Mouse (Mus musculus): ENCODE measurements around the gene Gpi1. TPM values are rescaled to one million over a fixed set of nuclear protein-coding genes. Genes with fewer than 3 reads are reported as not detected.

Gene Gpi1
- polyA plus RNA-seq, 1 experiment from 2014 or later = 265 TPM

GRCm38 (mm10) chr7:34172251-34172650 lies 57.9 kb downstream of the Gpi1 start:
- Histone ChIP-seq H3K4me1 (replicated peaks; ENCODE audit: control insufficient read depth, insufficient read depth, low read length) (peaks cover 5% of the 10 kb centered on the region), H3K36me3 (replicated peaks; ENCODE audit: control insufficient read depth, insufficient read depth) (no peaks in the 10 kb centered on the region), H3K4me3 (replicated peaks; ENCODE audit: low read length) (no peak overlapping the region), H3K27ac (no peak overlapping the region), H3K27me3 (ENCODE audit: control insufficient read depth, insufficient read depth, low read length) (no peaks in the 10 kb centered on the region), H3K9ac (no peak overlapping the region), H3K4me2 (replicated peaks) (no peak overlapping the region), H3K9me3 (ENCODE audit: control insufficient read depth, low read length) (no peaks in the 10 kb centered on the region)
- DNase-seq (ENCODE audit: low spot score) (no peak), ATAC-seq (ENCODE audit: low FRiP score) (no peak)
- WGBS = 58% methylated on average over 1 of the region's 1 CpGs

DNA sequence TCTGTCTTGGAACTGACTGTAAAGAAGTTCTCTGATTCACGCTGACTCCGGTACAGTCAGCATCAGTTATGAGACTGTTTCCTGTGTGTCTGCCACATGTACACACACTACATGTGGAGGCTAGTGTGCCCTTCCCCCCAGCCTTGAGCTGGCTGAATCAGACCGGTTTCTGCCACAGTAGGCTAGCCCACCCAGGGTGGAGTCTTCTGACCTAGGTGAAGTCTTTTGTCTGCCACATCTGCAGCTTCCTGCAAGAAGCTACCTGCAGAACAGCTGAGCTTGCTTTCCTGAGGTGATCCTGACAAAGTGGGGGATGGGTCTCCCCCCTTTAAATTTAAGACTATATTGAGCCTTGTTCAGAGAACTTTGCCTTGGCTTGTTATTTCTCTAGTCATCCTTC lies 60.7 kb downstream of the Gpi1 start, which contains the start of gene Uba2:
TSS of gene Uba2 (minus strand) at position 146 of the 400 bp plus-strand sequence.
- Histone ChIP-seq H3K9ac (peak within 1 kb of the TSS; percentile 91), H3K4me3 (replicated peaks; ENCODE audit: low read length) (peak within 1 kb of the TSS; percentile 89), H3K27me3 (ENCODE audit: control insufficient read depth, insufficient read depth, low read length) (no peaks in the 10 kb centered on the region), H3K9me3 (ENCODE audit: control insufficient read depth, low read length) (no peaks in the 10 kb centered on the region), H3K4me1 (replicated peaks; ENCODE audit: control insufficient read depth, insufficient read depth, low read length) (peaks cover 11% of the 10 kb centered on the region), H3K27ac (peak within 1 kb of the TSS; percentile 84), H3K36me3 (replicated peaks; ENCODE audit: control insufficient read depth, insufficient read depth) (peaks cover 10% of the 10 kb centered on the region), H3K4me2 (replicated peaks) (peak within 1 kb of the TSS; percentile 78)
- ATAC-seq (ENCODE audit: low FRiP score) = no peak
- 83% methylated on average over 3 of the region's 3 CpGs for WGBS
- no peak for DNase-seq (ENCODE audit: low spot score)

DNA sequence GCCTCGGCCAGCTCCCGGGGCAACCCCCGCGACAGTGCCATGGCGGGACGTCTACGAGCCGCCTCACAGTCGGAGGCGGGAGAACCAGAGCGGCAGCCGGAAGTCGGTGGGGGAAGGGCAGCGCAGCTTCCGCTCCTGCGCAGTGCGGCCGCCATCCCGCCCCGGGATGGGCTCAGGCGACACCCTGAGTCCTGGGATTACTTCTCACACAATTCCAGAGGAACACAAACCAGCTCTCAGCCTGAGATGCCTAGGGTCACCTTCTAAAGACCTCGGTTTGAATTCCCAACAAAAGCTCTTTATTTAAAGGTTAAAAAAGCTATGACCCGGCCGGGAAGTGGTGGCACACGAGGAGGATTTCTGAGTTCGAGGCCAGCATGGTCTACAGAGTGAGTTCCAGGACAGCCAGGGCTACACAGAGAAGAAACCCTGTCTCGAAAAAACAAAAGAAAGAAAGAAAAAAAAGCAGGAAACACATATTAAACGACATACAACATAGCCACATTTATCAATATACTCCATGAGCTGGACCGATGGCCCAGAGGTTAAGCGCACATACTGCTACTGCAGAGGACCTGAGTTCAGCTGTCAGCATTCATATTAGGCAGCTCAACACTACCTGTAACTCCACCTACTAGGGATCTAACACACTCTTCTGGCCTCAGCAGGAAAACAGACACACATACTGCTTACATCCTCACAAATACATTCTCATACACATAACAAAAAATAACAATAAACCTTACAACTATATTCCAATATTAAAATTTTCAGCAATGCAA lies 61.5 kb downstream of the Gpi1 start:
- Histone ChIP-seq H3K27me3 (ENCODE audit: control insufficient read depth, insufficient read depth, low read length) (no peaks in the 10 kb centered on the region), H3K9ac (peak overlapping the region; percentile 91), H3K4me1 (replicated peaks; ENCODE audit: control insufficient read depth, insufficient read depth, low read length) (peaks cover 11% of the 10 kb centered on the region), H3K36me3 (replicated peaks; ENCODE audit: control insufficient read depth, insufficient read depth) (peaks cover 16% of the 10 kb centered on the region), H3K27ac (peak overlapping the region; percentile 84), H3K9me3 (ENCODE audit: control insufficient read depth, low read length) (no peaks in the 10 kb centered on the region), H3K4me3 (replicated peaks; ENCODE audit: low read length) (peak overlapping the region; percentile 89), H3K4me2 (replicated peaks) (peak overlapping the region; percentile 78)
- peak; percentile 96 for ATAC-seq (ENCODE audit: low FRiP score)
- WGBS = 10% methylated on average over 30 of the region's 30 CpGs
- DNase-seq (ENCODE audit: low spot score) = peak; percentile 94

- peak; percentile 79 for ATAC-seq (ENCODE audit: low FRiP score)
- no peak for DNase-seq (ENCODE audit: low spot score)
- WGBS = under 1% methylated on average over 54 of the region's 54 CpGs
- H3K36me3 ChIP-seq (replicated peaks; ENCODE audit: control insufficient read depth, insufficient read depth) = peaks cover 24% of the 10 kb centered on the region
- no peaks in the 10 kb centered on the region for H3K27me3 ChIP-seq (ENCODE audit: control insufficient read depth, insufficient read depth, low read length)
- H3K4me1 ChIP-seq (replicated peaks; ENCODE audit: control insufficient read depth, insufficient read depth, low read length) = peaks cover 11% of the 10 kb centered on the region
- no peaks in the 10 kb centered on the region for H3K9me3 ChIP-seq (ENCODE audit: control insufficient read depth, low read length)
- peak overlapping the region; percentile 84 for H3K27ac ChIP-seq
- H3K4me3 ChIP-seq (replicated peaks; ENCODE audit: low read length) = peak overlapping the region; percentile 89
- H3K9ac ChIP-seq = peak overlapping the region; percentile 91
- peak overlapping the region; percentile 78 for H3K4me2 ChIP-seq (replicated peaks)
Observed at GRCm38 (mm10) chr7:34167766-34168469, 62.2 kb downstream of the Gpi1 start.

GRCm38 (mm10) chr7:34166850-34167249 lies 63.3 kb downstream of the Gpi1 start:
- no peaks in the 10 kb centered on the region for H3K9me3 ChIP-seq (ENCODE audit: control insufficient read depth, low read length)

DNA sequence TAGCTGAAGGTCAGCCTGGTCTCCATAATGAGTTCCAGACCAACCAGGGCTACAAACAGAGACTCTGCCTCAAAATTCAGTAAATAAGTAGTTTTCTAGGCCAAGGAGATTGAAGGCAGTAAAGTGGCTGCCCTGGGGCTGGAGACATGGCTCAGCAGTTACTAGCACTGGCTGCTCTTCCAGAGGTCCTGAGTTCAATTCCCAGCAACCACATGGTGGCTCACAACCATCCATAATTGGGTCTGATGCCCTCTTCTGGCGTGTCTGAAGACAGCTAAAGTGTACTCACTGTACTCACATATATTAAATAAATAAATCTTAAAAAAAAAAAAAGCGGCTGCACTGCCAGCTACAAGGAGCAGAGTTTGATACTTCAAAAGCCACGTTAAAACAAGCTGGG lies 64.1 kb downstream of the Gpi1 start:
- H3K9ac ChIP-seq = no peak overlapping the region
- DNase-seq (ENCODE audit: low spot score) (no peak), ATAC-seq (ENCODE audit: low FRiP score) (no peak)
- H3K36me3 ChIP-seq (replicated peaks; ENCODE audit: control insufficient read depth, insufficient read depth) = peaks cover 43% of the 10 kb centered on the region
- 87% methylated on average over 3 of the region's 3 CpGs for WGBS
- H3K27me3 ChIP-seq (ENCODE audit: control insufficient read depth, insufficient read depth, low read length) = no peaks in the 10 kb centered on the region
- H3K4me1 ChIP-seq (replicated peaks; ENCODE audit: control insufficient read depth, insufficient read depth, low read length) = peaks cover 11% of the 10 kb centered on the region
- no peak overlapping the region for H3K4me2 ChIP-seq (replicated peaks)
- no peaks in the 10 kb centered on the region for H3K9me3 ChIP-seq (ENCODE audit: control insufficient read depth, low read length)
- H3K4me3 ChIP-seq (replicated peaks; ENCODE audit: low read length) = no peak overlapping the region
- H3K27ac ChIP-seq = no peak overlapping the region

More at GRCm38 (mm10) chr7:34166850-34167249, 63.3 kb downstream of the Gpi1 start:
- Histone ChIP-seq H3K4me1 (replicated peaks; ENCODE audit: control insufficient read depth, insufficient read depth, low read length) (peaks cover 11% of the 10 kb centered on the region), H3K36me3 (replicated peaks; ENCODE audit: control insufficient read depth, insufficient read depth) (peaks cover 34% of the 10 kb centered on the region), H3K4me2 (replicated peaks) (peak overlapping the region; percentile 8; the same call in 1 of the 2 replicates), H3K27me3 (ENCODE audit: control insufficient read depth, insufficient read depth, low read length) (no peaks in the 10 kb centered on the region), H3K27ac (no peak overlapping the region), H3K4me3 (replicated peaks; ENCODE audit: low read length) (peak overlapping the region; percentile 1; the same call in 1 of the 2 replicates), H3K9ac (no peak overlapping the region)
- DNase-seq (ENCODE audit: low spot score) (no peak), ATAC-seq (ENCODE audit: low FRiP score) (no peak)
- WGBS = 53% methylated on average over 4 of the region's 4 CpGs

DNA sequence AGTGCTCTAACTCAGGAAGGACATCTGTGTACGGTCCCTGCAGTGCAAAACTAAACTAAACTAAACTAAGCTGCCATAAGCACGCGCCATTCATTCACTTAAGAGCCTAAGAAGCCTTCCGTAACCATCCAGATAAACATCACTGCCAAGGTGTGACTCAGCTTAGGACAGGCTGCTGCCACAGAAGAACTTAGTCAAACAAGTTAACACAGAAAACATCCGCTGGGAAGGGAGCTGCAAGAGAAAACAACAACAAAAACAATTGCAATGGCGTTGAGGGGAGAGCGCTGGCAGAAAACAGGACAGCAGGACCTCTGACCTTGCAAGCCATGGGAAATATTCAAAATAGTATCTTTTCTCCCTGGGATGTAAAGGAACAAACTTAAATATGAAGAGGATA lies 65.5 kb downstream of the Gpi1 start:
- Histone ChIP-seq H3K27ac (no peak overlapping the region), H3K36me3 (replicated peaks; ENCODE audit: control insufficient read depth, insufficient read depth) (peaks cover 55% of the 10 kb centered on the region)

DNA sequence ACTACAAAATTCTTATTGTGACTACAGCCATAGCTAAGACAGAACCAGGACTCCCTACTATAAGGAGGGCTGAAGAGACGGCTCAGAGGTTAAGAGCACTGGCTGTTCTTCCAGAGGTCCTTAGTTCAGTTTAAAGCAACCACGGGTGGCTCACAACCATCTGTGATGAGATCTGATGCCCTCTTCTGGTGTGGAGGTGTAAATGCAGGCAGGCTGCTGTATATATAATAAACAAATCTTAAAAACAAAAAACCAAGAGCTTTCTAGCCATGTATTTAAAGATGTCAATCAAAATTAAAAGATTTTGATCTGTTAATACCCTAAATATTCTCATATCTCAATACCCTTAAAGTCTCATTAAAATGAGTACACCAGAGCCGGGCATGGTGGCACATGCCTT lies 71.0 kb downstream of the Gpi1 start:
- 90% methylated on average over 3 of the region's 3 CpGs for WGBS
- Histone ChIP-seq H3K27ac (no peak overlapping the region), H3K4me2 (replicated peaks) (no peak overlapping the region), H3K4me3 (replicated peaks; ENCODE audit: low read length) (no peak overlapping the region), H3K9ac (no peak overlapping the region), H3K4me1 (replicated peaks; ENCODE audit: control insufficient read depth, insufficient read depth, low read length) (no peaks in the 10 kb centered on the region), H3K9me3 (ENCODE audit: control insufficient read depth, low read length) (no peaks in the 10 kb centered on the region), H3K27me3 (ENCODE audit: control insufficient read depth, insufficient read depth, low read length) (no peaks in the 10 kb centered on the region), H3K36me3 (replicated peaks; ENCODE audit: control insufficient read depth, insufficient read depth) (peaks cover 97% of the 10 kb centered on the region)
- DNase-seq (ENCODE audit: low spot score) = no peak
- no peak for ATAC-seq (ENCODE audit: low FRiP score)

More for the DNA sequence above, 65.5 kb downstream of the Gpi1 start:
- DNase-seq (ENCODE audit: low spot score) = no peak
- no peaks in the 10 kb centered on the region for H3K9me3 ChIP-seq (ENCODE audit: control insufficient read depth, low read length)
- H3K4me1 ChIP-seq (replicated peaks; ENCODE audit: control insufficient read depth, insufficient read depth, low read length) = peaks cover 11% of the 10 kb centered on the region
- H3K9ac ChIP-seq = no peak overlapping the region
- no peak overlapping the region for H3K4me3 ChIP-seq (replicated peaks; ENCODE audit: low read length)
- no peak overlapping the region for H3K4me2 ChIP-seq (replicated peaks)
- 92% methylated on average over 7 of the region's 7 CpGs for WGBS
- ATAC-seq (ENCODE audit: low FRiP score) = no peak
- H3K27me3 ChIP-seq (ENCODE audit: control insufficient read depth, insufficient read depth, low read length) = no peaks in the 10 kb centered on the region

DNA sequence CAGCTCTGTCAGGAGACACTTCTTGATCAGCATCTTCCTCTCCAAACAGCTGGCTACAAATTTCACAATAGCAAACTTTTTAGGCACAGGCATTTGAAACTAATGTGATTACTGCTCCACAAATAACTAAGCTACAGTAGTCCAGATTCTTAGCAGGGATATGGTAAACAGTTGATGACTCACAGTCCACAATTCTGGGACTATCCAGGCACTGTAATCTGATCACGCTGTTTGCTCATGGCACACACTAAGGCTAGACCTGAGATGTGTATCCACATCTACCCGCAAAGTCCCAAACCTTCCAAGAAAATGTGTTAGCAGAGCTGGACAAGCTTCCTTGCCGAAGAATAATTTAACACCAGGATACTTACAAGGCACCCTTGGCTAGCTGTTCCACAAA lies 72.1 kb downstream of the Gpi1 start:
- no peaks in the 10 kb centered on the region for H3K27me3 ChIP-seq (ENCODE audit: control insufficient read depth, insufficient read depth, low read length)
- no peak overlapping the region for H3K27ac ChIP-seq
- WGBS = 98% methylated on average over 3 of the region's 3 CpGs
- no peaks in the 10 kb centered on the region for H3K9me3 ChIP-seq (ENCODE audit: control insufficient read depth, low read length)
- ATAC-seq (ENCODE audit: low FRiP score) = no peak
- H3K36me3 ChIP-seq (replicated peaks; ENCODE audit: control insufficient read depth, insufficient read depth) = peaks cover 99% of the 10 kb centered on the region
- H3K4me1 ChIP-seq (replicated peaks; ENCODE audit: control insufficient read depth, insufficient read depth, low read length) = no peaks in the 10 kb centered on the region
- DNase-seq (ENCODE audit: low spot score) = no peak
- H3K4me2 ChIP-seq (replicated peaks) = no peak overlapping the region
- no peak overlapping the region for H3K4me3 ChIP-seq (replicated peaks; ENCODE audit: low read length)
- H3K9ac ChIP-seq = no peak overlapping the region

Data from hindbrain, embryonic 14.5 days (tissue).